Mouse (Mus musculus) embryonic facial prominence, embryonic 11.5 days (tissue): Measurements from ENCODE around the gene Hcar2. TPM values are rescaled to one million over a fixed set of nuclear protein-coding genes. Genes with fewer than 3 reads are reported as not detected.

Experiments
- ATAC-seq: fragments of 200-750 bp; cut with Nextera tagmentation; replicated peaks from 2 replicates; pipeline ENCODE4 v1.8.0; 2017; ENCODE audit warnings: low read depth; ENCODE audit not compliant: insufficient number of reproducible peaks, low FRiP score, low TSS enrichment
- DNase-seq: peaks from one replicate; pipeline ENCODE4 v3.0.0-alpha.2; 2015; ENCODE audit warnings: low spot score
- H3K27ac ChIP-seq: fragments of 300-500 bp; sonication (generic); replicated peaks from 2 replicates; pipeline ENCODE4 v1.5.1; 2014; ENCODE audit warnings: mild to moderate bottlenecking, low read depth, low read length, control low read depth
- H3K27me3 ChIP-seq: fragments of 300-500 bp; sonication (generic); 2 replicates; pipeline ENCODE4 v1.6.1; 2014; ENCODE audit warnings: mild to moderate bottlenecking, low read length, moderate library complexity, mixed read lengths; ENCODE audit not compliant: control insufficient read depth, insufficient read depth
- H3K36me3 ChIP-seq: fragments of 300-500 bp; sonication (generic); replicated peaks from 2 replicates; pipeline ENCODE4 v1.6.1; 2014; ENCODE audit warnings: low read depth, mild to moderate bottlenecking, low read length, moderate library complexity, mixed read lengths; ENCODE audit not compliant: control insufficient read depth, insufficient read depth
- H3K4me1 ChIP-seq: fragments of 300-500 bp; sonication (generic); 2 replicates; pipeline ENCODE4 v1.6.1; 2014; ENCODE audit warnings: low read length, mixed read lengths; ENCODE audit not compliant: control insufficient read depth, insufficient read depth
- H3K4me2 ChIP-seq: fragments of 300-500 bp; sonication (generic); 2 replicates; pipeline ENCODE4 v1.6.1; 2014; ENCODE audit warnings: low read depth, mild to moderate bottlenecking, control low read depth, low read length, moderate library complexity
- H3K4me3 ChIP-seq: fragments of 300-500 bp; sonication (generic); 2 replicates; pipeline ENCODE4 v1.5.1; 2014; ENCODE audit warnings: low read depth, low read length, control low read depth
- H3K9ac ChIP-seq: fragments of 300-500 bp; sonication (generic); replicated peaks from 2 replicates; pipeline ENCODE4 v1.6.1; 2014; ENCODE audit warnings: mild to moderate bottlenecking, control low read depth, low read length
- H3K9me3 ChIP-seq: fragments of 300-500 bp; sonication (generic); replicated peaks from 2 replicates; pipeline ENCODE4 v1.6.1; 2016; ENCODE audit warnings: mild to moderate bottlenecking, low read length, inconsistent platforms, mixed read lengths; ENCODE audit not compliant: control insufficient read depth
- WGBS: fragments of 180-500 bp; shearing (Covaris S2); extraction: QIAGEN DNeasy Blood & Tissue Kit; methylation state at CpG from one replicate; pipeline ENCODE4 v1.1.7; 2014; 5-methylcytosine and 5-hydroxymethylcytosine counted together
- polyA plus RNA-seq: library from polyadenylated mRNA; unstranded; fragments of >200 nt; fragmentation: Nextera tagmentation; extraction: Ambion mirVana; gene quantifications from 2 replicates; pipeline ENCODE4 v1.2.1, GENCODE M21; 2014

Hcar2 gene
- polyA plus RNA-seq, 1 experiment from 2014 or later: not detected

DNA sequence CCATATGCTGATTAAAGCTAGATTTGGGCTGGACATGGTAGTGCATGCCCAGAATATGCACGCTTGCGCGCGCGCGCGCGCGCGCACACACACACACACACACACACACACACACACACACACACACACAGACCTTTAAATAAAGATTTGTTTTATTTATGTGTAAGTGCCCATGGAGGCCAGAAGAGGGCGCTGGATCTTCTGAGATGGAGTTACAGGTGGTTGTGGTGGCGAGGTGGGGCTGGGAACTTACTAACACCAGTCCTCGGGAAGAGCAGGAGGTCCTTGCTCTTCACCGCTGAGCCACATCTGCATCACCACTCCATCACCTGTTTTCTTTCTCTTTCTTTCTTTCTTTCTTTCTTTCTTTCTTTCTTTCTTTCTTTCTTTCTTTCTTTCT lies 15.5 kb upstream of the Hcar2 start:
- no peaks in the 10 kb centered on the region for H3K27me3 ChIP-seq
- no peak overlapping the region for H3K27ac ChIP-seq
- H3K36me3 ChIP-seq: no peaks in the 10 kb centered on the region
- peaks cover 3% of the 10 kb centered on the region for H3K4me1 ChIP-seq
- no peak overlapping the region for H3K4me2 ChIP-seq
- no peak overlapping the region for H3K9ac ChIP-seq
- ATAC-seq (no peak), DNase-seq (no peak)
- WGBS: 77% methylated on average over 14 of the region's 14 CpGs
- H3K4me3 ChIP-seq: no peak overlapping the region
- no peaks in the 10 kb centered on the region for H3K9me3 ChIP-seq

GRCm38 (mm10) chr5:123879928-123880327 lies 14.6 kb upstream of the Hcar2 start, which contains the start of gene Hcar1:
Gene Hcar1 (minus strand): TSS chr5:123880020.
- H3K27me3 ChIP-seq: no peaks in the 10 kb centered on the region
- no peak for DNase-seq
- H3K4me1 ChIP-seq: peaks cover 3% of the 10 kb centered on the region
- no peak within 1 kb of the TSS for H3K4me3 ChIP-seq
- H3K9me3 ChIP-seq: no peaks in the 10 kb centered on the region
- H3K36me3 ChIP-seq: no peaks in the 10 kb centered on the region
- no peak for ATAC-seq
- WGBS: 55% methylated on average over 12 of the region's 12 CpGs
- no peak within 1 kb of the TSS for H3K27ac ChIP-seq
- no peak within 1 kb of the TSS for H3K9ac ChIP-seq
- H3K4me2 ChIP-seq: no peak within 1 kb of the TSS

GRCm38 (mm10) chr5:123878056-123878455 lies 12.8 kb upstream of the Hcar2 start:
- Histone ChIP-seq H3K27me3 (no peaks in the 10 kb centered on the region), H3K9me3 (no peaks in the 10 kb centered on the region), H3K4me1 (peaks cover 3% of the 10 kb centered on the region), H3K4me2 (no peak overlapping the region), H3K9ac (no peak overlapping the region), H3K27ac (no peak overlapping the region), H3K4me3 (no peak overlapping the region), H3K36me3 (no peaks in the 10 kb centered on the region)
- no peak for ATAC-seq
- WGBS: 66% methylated on average over 14 of the region's 14 CpGs
- DNase-seq: no peak

DNA sequence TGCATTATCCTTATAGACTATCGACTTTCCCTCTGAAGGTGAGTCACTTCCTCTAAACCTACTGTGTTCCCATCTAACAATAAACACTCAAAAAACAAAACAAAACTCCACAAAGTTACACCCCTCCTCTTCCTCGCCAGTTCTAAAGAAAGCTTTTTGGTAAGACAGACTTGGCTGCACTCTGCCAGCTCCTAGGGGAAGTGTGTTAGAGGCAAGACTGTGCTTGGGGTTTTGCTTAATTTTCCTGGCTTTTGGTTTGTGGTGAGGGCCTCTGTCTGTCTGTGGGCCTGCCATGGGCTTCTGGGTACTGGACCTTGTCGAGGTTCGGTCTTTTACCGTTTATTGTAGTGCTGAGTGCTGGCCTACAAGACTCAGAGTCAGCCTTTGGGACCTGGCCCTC lies 8.9 kb upstream of the Hcar2 start:
- Histone ChIP-seq H3K4me3 (no peak overlapping the region), H3K27me3 (no peaks in the 10 kb centered on the region), H3K4me1 (no peaks in the 10 kb centered on the region), H3K36me3 (no peaks in the 10 kb centered on the region), H3K9ac (no peak overlapping the region), H3K9me3 (no peaks in the 10 kb centered on the region), H3K27ac (no peak overlapping the region), H3K4me2 (no peak overlapping the region)
- DNase-seq (no peak), ATAC-seq (no peak)
- WGBS: 87% methylated on average over 5 of the region's 5 CpGs

DNA sequence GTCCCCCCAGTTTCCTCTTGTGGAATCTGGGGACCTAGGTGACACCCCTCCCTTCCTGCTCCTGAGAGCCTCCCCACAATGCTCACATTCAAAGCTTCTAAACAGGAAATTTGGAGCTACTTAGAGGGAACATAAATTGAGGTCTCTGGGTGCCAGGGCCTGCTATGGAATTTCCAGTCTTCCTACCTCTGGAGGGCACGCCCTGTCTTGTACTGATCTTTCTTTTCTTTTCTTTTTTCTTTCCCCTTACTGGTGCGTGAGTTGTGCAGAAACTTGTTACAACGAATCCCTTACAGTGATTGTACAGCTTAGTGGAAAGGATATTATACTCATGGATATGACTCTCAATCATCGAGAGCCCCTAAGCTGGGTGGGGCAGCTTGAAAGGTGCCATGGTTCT lies 4.3 kb upstream of the Hcar2 start:
- H3K4me1 ChIP-seq: no peaks in the 10 kb centered on the region
- H3K4me2 ChIP-seq: no peak overlapping the region; the same call in 1 of the 2 replicates
- ATAC-seq (no peak), DNase-seq (no peak)
- WGBS: 85% methylated on average over 4 of the region's 4 CpGs
- no peaks in the 10 kb centered on the region for H3K27me3 ChIP-seq
- no peak overlapping the region for H3K4me3 ChIP-seq
- H3K9me3 ChIP-seq: no peaks in the 10 kb centered on the region
- no peak overlapping the region for H3K9ac ChIP-seq
- H3K27ac ChIP-seq: no peak overlapping the region
- no peaks in the 10 kb centered on the region for H3K36me3 ChIP-seq

DNA sequence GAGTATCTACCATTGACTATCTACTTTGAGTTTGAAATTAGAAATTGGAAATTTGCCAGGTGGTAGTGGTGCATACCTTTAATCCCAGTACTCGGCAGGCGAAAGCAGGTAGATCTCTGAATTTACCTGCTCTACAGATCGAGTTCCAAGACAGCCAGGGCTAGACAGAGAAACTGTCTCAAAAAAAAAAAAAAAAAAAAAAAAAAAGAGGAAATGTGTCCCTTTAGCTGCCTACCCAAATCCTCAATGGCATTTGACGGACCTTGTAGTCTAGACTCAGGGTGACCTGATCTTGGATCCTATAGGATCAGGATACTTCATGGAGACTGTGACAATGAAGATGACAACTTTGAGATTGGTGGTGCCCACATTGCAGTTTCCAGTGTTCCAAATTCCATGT lies 1.2 kb upstream of the Hcar2 start:
- DNase-seq (no peak), ATAC-seq (no peak)
- Histone ChIP-seq H3K9me3 (no peaks in the 10 kb centered on the region), H3K27ac (no peak overlapping the region), H3K4me1 (no peaks in the 10 kb centered on the region), H3K36me3 (no peaks in the 10 kb centered on the region), H3K27me3 (no peaks in the 10 kb centered on the region), H3K4me2 (no peak overlapping the region), H3K9ac (no peak overlapping the region), H3K4me3 (no peak overlapping the region)
- 87% methylated on average over 4 of the region's 4 CpGs for WGBS

DNA sequence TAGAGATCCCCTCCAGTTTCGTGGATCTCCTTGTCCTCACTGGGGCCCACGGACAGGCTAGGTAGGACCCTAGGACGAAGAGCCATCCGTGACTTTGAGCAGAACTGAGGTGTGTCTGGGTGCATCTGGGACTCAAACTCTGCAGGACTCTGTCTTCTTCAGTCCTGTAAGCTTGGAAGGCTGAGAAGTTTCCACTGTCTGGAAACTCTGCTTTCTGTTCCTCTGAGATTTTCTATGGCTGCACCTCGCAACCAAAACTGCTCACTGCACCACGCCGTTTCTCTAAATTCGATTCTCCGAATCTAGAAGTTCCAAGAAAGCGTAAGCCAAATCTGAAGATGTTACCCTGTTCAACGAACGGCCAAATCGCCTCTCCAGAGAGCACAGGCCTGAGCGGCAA lies 1.4 kb downstream of the Hcar2 start:
- Histone ChIP-seq H3K27me3 (no peaks in the 10 kb centered on the region), H3K27ac (no peak overlapping the region), H3K9ac (no peak overlapping the region), H3K4me1 (no peaks in the 10 kb centered on the region; the same call in 1 of the 2 replicates), H3K4me2 (no peak overlapping the region), H3K4me3 (no peak overlapping the region), H3K36me3 (no peaks in the 10 kb centered on the region), H3K9me3 (no peaks in the 10 kb centered on the region)
- ATAC-seq (no peak), DNase-seq (no peak)
- 88% methylated on average over 14 of the region's 14 CpGs for WGBS

DNA sequence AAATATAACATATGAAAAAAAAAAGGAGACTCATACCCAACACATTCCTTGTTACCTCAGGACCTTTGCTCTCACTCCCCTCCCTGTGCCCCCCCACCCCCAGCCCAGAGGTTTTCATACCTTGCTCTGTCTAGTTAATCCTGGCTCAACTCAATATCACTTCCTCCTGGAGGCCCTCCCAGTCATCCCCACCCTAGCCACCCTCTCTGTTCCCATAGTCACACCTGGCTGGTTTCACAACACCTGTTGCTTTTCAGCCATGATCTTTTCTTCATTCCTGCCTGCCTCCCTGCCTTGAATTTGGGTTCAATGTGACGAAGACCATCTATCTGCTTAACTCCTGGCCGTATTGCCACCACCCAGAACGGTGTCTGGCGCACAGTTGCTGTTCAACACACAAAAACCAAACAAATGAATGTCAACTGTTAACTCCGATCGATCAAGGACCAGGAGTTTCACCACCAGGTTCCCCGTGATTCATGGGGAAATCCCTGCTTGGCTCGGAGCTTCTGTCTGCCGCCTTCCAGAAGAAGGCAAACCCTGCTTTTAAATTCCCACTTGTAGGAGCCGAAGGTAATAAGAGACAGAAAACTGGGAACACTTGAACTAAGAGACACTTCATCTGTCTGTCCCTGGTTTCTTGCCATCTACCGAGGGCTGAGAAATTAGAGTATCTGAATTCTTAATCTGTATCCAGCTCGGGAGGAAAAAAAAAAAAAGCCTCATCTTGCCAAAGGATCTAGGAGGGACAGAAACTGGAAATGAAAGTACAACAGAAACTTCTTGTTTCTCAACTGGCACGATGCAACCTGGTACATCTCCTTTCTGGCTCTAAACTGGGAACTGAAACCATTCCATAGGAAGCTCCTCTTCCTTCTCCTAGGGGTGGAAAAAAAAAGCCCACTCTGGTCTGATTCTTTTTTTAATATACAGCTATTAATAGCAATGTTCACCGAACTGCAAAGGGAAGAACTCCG lies 2.6 kb downstream of the Hcar2 start:
- Histone ChIP-seq H3K9ac (no peak overlapping the region), H3K4me1 (no peaks in the 10 kb centered on the region; the same call in 1 of the 2 replicates), H3K4me3 (no peak overlapping the region), H3K9me3 (no peaks in the 10 kb centered on the region), H3K27me3 (no peaks in the 10 kb centered on the region), H3K4me2 (no peak overlapping the region), H3K36me3 (no peaks in the 10 kb centered on the region), H3K27ac (no peak overlapping the region)
- 84% methylated on average over 15 of the region's 15 CpGs for WGBS
- ATAC-seq (no peak), DNase-seq (no peak)
